Mouse (Mus musculus) kidney, postnatal 0 days (tissue): ENCODE results near the gene Ythdc1. TPM values are rescaled to one million over a fixed set of nuclear protein-coding genes. Genes with fewer than 3 reads are reported as not detected.

ENCODE experiments used
- ATAC-seq: fragments of 200-750 bp; cut with Nextera tagmentation; replicated peaks from 2 replicates; pipeline ENCODE4 v1.8.0; 2017; ENCODE audit warnings: low read depth, moderate number of reproducible peaks, moderate TSS enrichment, moderate library complexity; ENCODE audit not compliant: low FRiP score
- DNase-seq: peaks from one replicate; pipeline ENCODE4 v3.0.0-alpha.2; 2016; ENCODE audit warnings: low spot score
- H3K27ac ChIP-seq: fragments of 300-500 bp; sonication (generic); 2 replicates; pipeline ENCODE4 v1.5.1; 2014; ENCODE audit warnings: mild to moderate bottlenecking
- H3K27me3 ChIP-seq: fragments of 300-500 bp; sonication (generic); 2 replicates; pipeline ENCODE4 v1.6.1; 2014; ENCODE audit warnings: low read length, mixed read lengths; ENCODE audit not compliant: insufficient read depth
- H3K36me3 ChIP-seq: fragments of 300-500 bp; sonication (generic); 2 replicates; pipeline ENCODE4 v1.6.1; 2014; ENCODE audit warnings: low read length, mixed read lengths; ENCODE audit not compliant: insufficient read depth
- H3K4me1 ChIP-seq: fragments of 300-500 bp; sonication (generic); replicated peaks from 2 replicates; pipeline ENCODE4 v1.6.1; 2014; ENCODE audit warnings: antibody characterized with exemption, low read length, mixed read lengths; ENCODE audit not compliant: insufficient read depth
- H3K4me2 ChIP-seq: fragments of 300-500 bp; sonication (generic); 2 replicates; pipeline ENCODE4 v1.6.1; 2014; ENCODE audit warnings: mild to moderate bottlenecking, low read length, moderate library complexity, mixed read lengths
- H3K4me3 ChIP-seq: fragments of 300-500 bp; sonication (generic); replicated peaks from 2 replicates; pipeline ENCODE4 v1.5.1; 2014; ENCODE audit warnings: low read depth, low read length
- H3K9ac ChIP-seq: fragments of 300-500 bp; sonication (generic); 2 replicates; pipeline ENCODE4 v1.6.1; 2014; ENCODE audit warnings: low read depth, low read length
- H3K9me3 ChIP-seq: fragments of 300-500 bp; sonication (generic); replicated peaks from 2 replicates; pipeline ENCODE4 v1.6.1; 2016; ENCODE audit warnings: low read length, inconsistent platforms, mixed read lengths
- CTCF ChIP-seq: IDR thresholded peaks from 2 replicates; pipeline ENCODE4 v1.5.1; 2016; ENCODE audit warnings: antibody characterized with exemption, low read depth, mild to moderate bottlenecking, moderate library complexity
- WGBS: fragments of 180-500 bp; shearing (Covaris S2); extraction: QIAGEN DNeasy Blood & Tissue Kit; methylation state at CpG from one replicate; pipeline ENCODE4 v1.1.7; 2014; 5-methylcytosine and 5-hydroxymethylcytosine counted together
- polyA plus RNA-seq: library from polyadenylated mRNA; unstranded; fragments of >200 nt; fragmentation: Nextera tagmentation; extraction: Ambion mirVana; gene quantifications from 2 replicates; pipeline ENCODE4 v1.2.1, GENCODE M21; 2015

The Ythdc1 gene
- polyA plus RNA-seq, result 31.0 and 32.0 TPM in 2 replicates

GRCm38 (mm10) chr5:86803962-86804940, at the start of gene Ythdc1:
Gene Ythdc1 (plus strand): TSS chr5:86804221.
- Histone ChIP-seq H3K4me3 (peak within 1 kb of the TSS; percentile 87), H3K36me3 (no peaks in the 10 kb centered on the region), H3K4me2 (peak within 1 kb of the TSS; percentile 75), H3K4me1 (no peaks in the 10 kb centered on the region), H3K9me3 (no peaks in the 10 kb centered on the region), H3K27me3 (no peaks in the 10 kb centered on the region), H3K27ac (peak within 1 kb of the TSS; percentile 99), H3K9ac (peak within 1 kb of the TSS; percentile 96)
- TF ChIP-seq CTCF, result 0 out of 2 replicates have a peak, but pooled peaks have one; percentile 5
- DNase-seq (peak; percentile 97), ATAC-seq (peak; percentile 99)
- WGBS, result under 1% methylated on average over 108 of the region's 111 CpGs

- ATAC-seq, result no peak
- no peak for TF ChIP-seq CTCF
- DNase-seq, result peak; percentile 50
- H3K4me2 ChIP-seq, result no peak overlapping the region
- no peaks in the 10 kb centered on the region for H3K27me3 ChIP-seq
- 46% methylated on average over 3 of the region's 3 CpGs for WGBS
- no peaks in the 10 kb centered on the region for H3K4me1 ChIP-seq
- no peak overlapping the region for H3K4me3 ChIP-seq
- no peak overlapping the region for H3K9ac ChIP-seq
- no peak overlapping the region for H3K27ac ChIP-seq
- no peaks in the 10 kb centered on the region for H3K9me3 ChIP-seq
- no peaks in the 10 kb centered on the region for H3K36me3 ChIP-seq
These were observed 34.9 kb upstream of the Ythdc1 start for GRCm38 (mm10) chr5:86769015-86769658.

- Histone ChIP-seq H3K4me2 (no peak overlapping the region), H3K9ac (no peak overlapping the region), H3K27ac (no peak overlapping the region), H3K9me3 (no peaks in the 10 kb centered on the region), H3K36me3 (no peaks in the 10 kb centered on the region), H3K4me1 (no peaks in the 10 kb centered on the region), H3K27me3 (no peaks in the 10 kb centered on the region), H3K4me3 (no peak overlapping the region)
- no peak for DNase-seq
- peak; percentile 31; the same call in 1 of the 2 replicates for TF ChIP-seq CTCF
- ATAC-seq, result no peak
These were observed 33.0 kb upstream of the Ythdc1 start for GRCm38 (mm10) chr5:86771010-86771409.

- no peak for TF ChIP-seq CTCF
- Histone ChIP-seq H3K4me1 (no peaks in the 10 kb centered on the region), H3K4me3 (no peak overlapping the region), H3K36me3 (no peaks in the 10 kb centered on the region), H3K27ac (no peak overlapping the region), H3K9me3 (no peaks in the 10 kb centered on the region), H3K4me2 (no peak overlapping the region), H3K27me3 (no peaks in the 10 kb centered on the region), H3K9ac (no peak overlapping the region)
- 89% methylated on average over 5 of the region's 5 CpGs for WGBS
- ATAC-seq, result no peak
- DNase-seq, result no peak
These were observed 27.1 kb upstream of the Ythdc1 start for GRCm38 (mm10) chr5:86776941-86777340.

- 57% methylated on average over 1 of the region's 1 CpGs for WGBS
- DNase-seq, result peak; percentile 34
- H3K9me3 ChIP-seq, result no peaks in the 10 kb centered on the region
These were observed 25.6 kb upstream of the Ythdc1 start for GRCm38 (mm10) chr5:86778471-86778870.

GRCm38 (mm10) chr5:86783059-86783458, 21.0 kb upstream of the Ythdc1 start:
- Histone ChIP-seq H3K27ac (no peak overlapping the region), H3K4me1 (no peaks in the 10 kb centered on the region), H3K9me3 (no peaks in the 10 kb centered on the region), H3K4me3 (no peak overlapping the region), H3K36me3 (no peaks in the 10 kb centered on the region), H3K9ac (no peak overlapping the region), H3K27me3 (no peaks in the 10 kb centered on the region), H3K4me2 (no peak overlapping the region)
- WGBS, result 62% methylated on average over 8 of the region's 8 CpGs
- no peak for TF ChIP-seq CTCF
- no peak for DNase-seq
- no peak for ATAC-seq

More at GRCm38 (mm10) chr5:86778471-86778870, 25.6 kb upstream of the Ythdc1 start:
- no peak overlapping the region for H3K27ac ChIP-seq
- H3K4me1 ChIP-seq, result no peaks in the 10 kb centered on the region
- no peak for TF ChIP-seq CTCF
- H3K4me2 ChIP-seq, result no peak overlapping the region
- no peak for ATAC-seq
- no peak overlapping the region for H3K9ac ChIP-seq
- H3K27me3 ChIP-seq, result no peaks in the 10 kb centered on the region
- no peaks in the 10 kb centered on the region for H3K36me3 ChIP-seq
- no peak overlapping the region for H3K4me3 ChIP-seq
